Mouse (Mus musculus) limb, embryonic 12.5 days (tissue): ENCODE results near the gene Plch2. TPM values are rescaled to one million over a fixed set of nuclear protein-coding genes. Genes with fewer than 3 reads are reported as not detected.
A peak's percentile ranks its signal among the peaks of the same experiment; 100 is the strongest.

Experiments
- ATAC-seq: fragments of 200-750 bp; cut with Nextera tagmentation; 2 replicates; pipeline ENCODE4 v1.8.0; 2017; ENCODE audit warnings: low read depth, moderate TSS enrichment; ENCODE audit not compliant: insufficient number of reproducible peaks, insufficient read depth, low FRiP score, low TSS enrichment
- H3K27ac ChIP-seq: fragments of 300-500 bp; sonication (generic); 2 replicates; pipeline ENCODE4 v1.5.1; 2016; ENCODE audit warnings: mild to moderate bottlenecking, moderate library complexity
- H3K27me3 ChIP-seq: fragments of 300-500 bp; sonication (generic); 2 replicates; pipeline ENCODE4 v1.6.1; 2016; ENCODE audit warnings: mild to moderate bottlenecking, moderate library complexity
- H3K36me3 ChIP-seq: fragments of 300-500 bp; sonication (generic); 2 replicates; pipeline ENCODE4 v1.6.1; 2016; ENCODE audit warnings: mild to moderate bottlenecking, moderate library complexity
- H3K4me1 ChIP-seq: fragments of 300-500 bp; sonication (generic); replicated peaks from 2 replicates; pipeline ENCODE4 v1.6.1; 2016
- H3K4me2 ChIP-seq: fragments of 300-500 bp; sonication (generic); 2 replicates; pipeline ENCODE4 v1.6.1; 2016; ENCODE audit warnings: mild to moderate bottlenecking, moderate library complexity
- H3K4me3 ChIP-seq: fragments of 300-500 bp; sonication (generic); replicated peaks from 2 replicates; pipeline ENCODE4 v1.5.1; 2016; ENCODE audit warnings: mild to moderate bottlenecking
- H3K9ac ChIP-seq: fragments of 300-500 bp; sonication (generic); replicated peaks from 2 replicates; pipeline ENCODE4 v1.6.1; 2016; ENCODE audit warnings: mild to moderate bottlenecking, moderate library complexity
- H3K9me3 ChIP-seq: fragments of 300-500 bp; sonication (generic); 2 replicates; pipeline ENCODE4 v1.6.1; 2016; ENCODE audit warnings: mild to moderate bottlenecking, moderate library complexity
- WGBS: fragments of 180-500 bp; shearing (Covaris S2); methylation state at CpG from one replicate; pipeline ENCODE4 v1.1.7; 2016; 5-methylcytosine and 5-hydroxymethylcytosine counted together
- polyA plus RNA-seq: library from polyadenylated mRNA; unstranded; fragments of >200 nt; fragmentation: Nextera tagmentation; extraction: Ambion mirVana; gene quantifications from 2 replicates; pipeline ENCODE4 v1.2.1, GENCODE M21; 2016

Gene Plch2
- polyA plus RNA-seq, 1 experiment from 2014 or later, result 2.3 TPM

- H3K4me3 ChIP-seq, result no peak overlapping the region
- H3K27ac ChIP-seq, result no peak overlapping the region
- peaks cover 78% of the 10 kb centered on the region for H3K36me3 ChIP-seq
- 96% methylated on average over 5 of the region's 5 CpGs for WGBS
- H3K4me2 ChIP-seq, result no peak overlapping the region
- ATAC-seq, result no peak
- no peaks in the 10 kb centered on the region for H3K27me3 ChIP-seq
- H3K9ac ChIP-seq, result no peak overlapping the region
- no peaks in the 10 kb centered on the region for H3K9me3 ChIP-seq
- H3K4me1 ChIP-seq, result peaks cover 14% of the 10 kb centered on the region
These were observed 14.3 kb upstream of the Plch2 start for GRCm38 (mm10) chr4:155070921-155071320.

- H3K27ac ChIP-seq, result no peak overlapping the region
- WGBS, result 92% methylated on average over 13 of the region's 13 CpGs
- H3K27me3 ChIP-seq, result no peaks in the 10 kb centered on the region
- H3K9ac ChIP-seq, result no peak overlapping the region
- H3K4me2 ChIP-seq, result no peak overlapping the region
- H3K36me3 ChIP-seq, result peaks cover 71% of the 10 kb centered on the region
- no peak overlapping the region for H3K4me3 ChIP-seq
- ATAC-seq, result no peak
- H3K4me1 ChIP-seq, result peaks cover 14% of the 10 kb centered on the region
- H3K9me3 ChIP-seq, result no peaks in the 10 kb centered on the region
These were observed 13.6 kb upstream of the Plch2 start for GRCm38 (mm10) chr4:155070199-155070598.

- H3K36me3 ChIP-seq, result peaks cover 60% of the 10 kb centered on the region
- no peaks in the 10 kb centered on the region for H3K9me3 ChIP-seq
- H3K27me3 ChIP-seq, result no peaks in the 10 kb centered on the region
- no peak overlapping the region for H3K9ac ChIP-seq
- H3K4me2 ChIP-seq, result no peak overlapping the region
- no peak overlapping the region for H3K4me3 ChIP-seq
- peaks cover 14% of the 10 kb centered on the region for H3K4me1 ChIP-seq
- no peak overlapping the region for H3K27ac ChIP-seq
- ATAC-seq, result no peak
- WGBS, result 84% methylated on average over 6 of the region's 6 CpGs
These were observed 12.6 kb upstream of the Plch2 start for GRCm38 (mm10) chr4:155069191-155069590.

GRCm38 (mm10) chr4:155068357-155068972 is 11.9 kb upstream of the Plch2 start:
- Histone ChIP-seq H3K4me2 (no peak overlapping the region), H3K27ac (no peak overlapping the region), H3K9me3 (no peaks in the 10 kb centered on the region), H3K9ac (no peak overlapping the region), H3K36me3 (peaks cover 54% of the 10 kb centered on the region), H3K27me3 (no peaks in the 10 kb centered on the region), H3K4me1 (peaks cover 14% of the 10 kb centered on the region), H3K4me3 (no peak overlapping the region)
- ATAC-seq, result no peak
- WGBS, result 95% methylated on average over 20 of the region's 20 CpGs

GRCm38 (mm10) chr4:155066834-155067522 is 10.4 kb upstream of the Plch2 start, which contains the start of gene Pex10:
Pex10 (plus strand) TSS chr4:155067016.
- Histone ChIP-seq H3K4me3 (peak within 1 kb of the TSS; percentile 68), H3K27ac (peak within 1 kb of the TSS; percentile 79)
- ATAC-seq, result peak; percentile 86

GRCm38 (mm10) chr4:155065970-155066833 is 9.6 kb upstream of the Plch2 start:
- Histone ChIP-seq H3K27me3 (no peaks in the 10 kb centered on the region), H3K9ac (peak overlapping the region; percentile 5; the same call in 1 of the 2 replicates), H3K4me3 (peak overlapping the region; percentile 68), H3K9me3 (no peaks in the 10 kb centered on the region), H3K36me3 (peaks cover 32% of the 10 kb centered on the region), H3K4me2 (peak overlapping the region; percentile 81), H3K4me1 (peaks cover 18% of the 10 kb centered on the region), H3K27ac (peak overlapping the region; percentile 79)
- peak; percentile 29 for ATAC-seq
- 4% methylated on average over 15 of the region's 15 CpGs for WGBS

More at GRCm38 (mm10) chr4:155066834-155067522, 10.4 kb upstream of the Plch2 start, which contains the start of gene Pex10:
- Histone ChIP-seq H3K9ac (peak within 1 kb of the TSS; percentile 73), H3K9me3 (no peaks in the 10 kb centered on the region), H3K36me3 (peaks cover 40% of the 10 kb centered on the region), H3K4me2 (peak within 1 kb of the TSS; percentile 81), H3K4me1 (peaks cover 14% of the 10 kb centered on the region), H3K27me3 (no peaks in the 10 kb centered on the region)
- WGBS, result under 1% methylated on average over 48 of the region's 48 CpGs

- Histone ChIP-seq H3K4me1 (peaks cover 20% of the 10 kb centered on the region), H3K36me3 (peaks cover 15% of the 10 kb centered on the region), H3K9ac (no peak overlapping the region), H3K27me3 (no peaks in the 10 kb centered on the region), H3K9me3 (no peaks in the 10 kb centered on the region), H3K27ac (no peak overlapping the region), H3K4me3 (no peak overlapping the region), H3K4me2 (no peak overlapping the region)
- no peak for ATAC-seq
- 58% methylated on average over 2 of the region's 2 CpGs for WGBS
These were observed 7.9 kb upstream of the Plch2 start for GRCm38 (mm10) chr4:155064474-155064873.

- no peaks in the 10 kb centered on the region for H3K27me3 ChIP-seq
- no peak overlapping the region for H3K4me3 ChIP-seq
- 0 out of 2 replicates have a peak overlapping the region, but pooled peaks have one; percentile 8 for H3K9ac ChIP-seq
- 23% methylated on average over 3 of the region's 3 CpGs for WGBS
- no peaks in the 10 kb centered on the region for H3K9me3 ChIP-seq
- no peak overlapping the region for H3K4me2 ChIP-seq
- no peak for ATAC-seq
- 0 out of 2 replicates have a peak overlapping the region, but pooled peaks have one; percentile 23 for H3K27ac ChIP-seq
- peaks cover 9% of the 10 kb centered on the region for H3K36me3 ChIP-seq
- H3K4me1 ChIP-seq, result peaks cover 20% of the 10 kb centered on the region
These were observed 7.3 kb upstream of the Plch2 start for GRCm38 (mm10) chr4:155063895-155064294.

GRCm38 (mm10) chr4:155058325-155058724 is 1.7 kb upstream of the Plch2 start:
- Histone ChIP-seq H3K27ac (no peak overlapping the region), H3K4me3 (no peak overlapping the region), H3K9me3 (no peaks in the 10 kb centered on the region), H3K4me1 (peaks cover 20% of the 10 kb centered on the region), H3K27me3 (peaks cover 31% of the 10 kb centered on the region), H3K4me2 (no peak overlapping the region), H3K9ac (no peak overlapping the region), H3K36me3 (no peaks in the 10 kb centered on the region)
- ATAC-seq, result no peak
- 36% methylated on average over 10 of the region's 10 CpGs for WGBS

GRCm38 (mm10) chr4:155050116-155050515 is 6.5 kb downstream of the Plch2 start:
- Histone ChIP-seq H3K36me3 (no peaks in the 10 kb centered on the region), H3K4me3 (no peak overlapping the region), H3K9me3 (no peaks in the 10 kb centered on the region), H3K27ac (no peak overlapping the region), H3K4me2 (no peak overlapping the region), H3K4me1 (no peaks in the 10 kb centered on the region), H3K9ac (no peak overlapping the region), H3K27me3 (peaks cover 52% of the 10 kb centered on the region)
- whole genome bisulfite sequencing, result 60% methylated on average over 7 of the region's 7 CpGs
- no peak for ATAC-seq

- H3K36me3 ChIP-seq, result no peaks in the 10 kb centered on the region
- WGBS, result 83% methylated on average over 14 of the region's 14 CpGs
- H3K27me3 ChIP-seq, result peaks cover 73% of the 10 kb centered on the region
These were observed 9.9 kb downstream of the Plch2 start for GRCm38 (mm10) chr4:155046636-155047035.

More at GRCm38 (mm10) chr4:155046636-155047035, 9.9 kb downstream of the Plch2 start:
- H3K27ac ChIP-seq, result no peak overlapping the region
- no peak overlapping the region for H3K9ac ChIP-seq
- no peak overlapping the region for H3K4me2 ChIP-seq
- no peak overlapping the region for H3K4me3 ChIP-seq
- peaks cover 8% of the 10 kb centered on the region for H3K4me1 ChIP-seq
- ATAC-seq, result no peak
- H3K9me3 ChIP-seq, result no peaks in the 10 kb centered on the region
